Mouse (Mus musculus) Patski (cell line): ENCODE results near the gene Rpusd3. TPM values are rescaled to one million over a fixed set of nuclear protein-coding genes. Genes with fewer than 3 reads are reported as not detected.

Experiments
- ATAC-seq: fragments of 100-300 bp; one replicate; pipeline ENCODE4 v1.8.0; 2021
- CTCF ChIA-PET: fragments of 350-600 bp; sonication (Branson Sonifier 250); formaldehyde crosslinking; loops from one replicate; lab custom pipeline; 2022; ENCODE audit warnings: inconsistent platforms; lab: Charles Lee
- POLR2A ChIA-PET: fragments of 350-600 bp; sonication (Branson Sonifier 250); formaldehyde crosslinking; loops from one replicate; lab custom pipeline; 2022; ENCODE audit warnings: antibody characterized with exemption, inconsistent platforms; lab: Charles Lee
- DNase-seq: peaks from one replicate; pipeline ENCODE4 v3.0.0-alpha.2; 2011; ENCODE audit warnings: low read depth, low spot score
- H3K27me3 ChIP-seq: fragments of 371-371 bp; one replicate; pipeline ENCODE4 v1.5.1; 2021
- CTCF ChIP-seq: fragments of 100-300 bp; IDR thresholded peaks from one replicate; pipeline ENCODE4 v1.5.1; 2021
- in situ Hi-C: fragments of 300-500 bp; cut with MboI; formaldehyde crosslinking; loops from 3 replicates; pipeline ENCODE4 v1.11.1; 2018; ENCODE audit warnings: low pct_unique_long_range_greater_than_20kb, mixed read lengths
- polyA plus RNA-seq: library from polyadenylated mRNA; unstranded; gene quantifications from one replicate; pipeline ENCODE4 v1.2.3, GENCODE M21; 2021

Rpusd3 gene
- polyA plus RNA-seq, 1 experiment from 2014 or later = 16.6 TPM

GRCm38 (mm10) chr6:113443091-113443490 is 24.0 kb upstream of the Rpusd3 start:
- in situ Hi-C loops = loop anchor here (5.0 kb wide), 2 partner anchors 39 to 84 kb away; partner anchors contain the start of gene Creld1
- peak; percentile 82 for TF ChIP-seq CTCF
- POLR2A ChIA-PET = interaction anchor here (1.5 to 1.9 kb wide), 2 partner anchors 27 to 33 kb away, joined by 4 to 10 read pairs; partner anchors contain the start of gene Il17rc
- no peaks in the 10 kb centered on the region for H3K27me3 ChIP-seq
- DNase-seq (no peak), ATAC-seq (no peak)
- CTCF ChIA-PET = interaction anchor here (7.8 kb wide), 1 partner anchor 25 kb away, joined by 82 read pairs; the partner anchor contains the start of gene Il17rc

GRCm38 (mm10) chr6:113442442-113443090 is 23.4 kb upstream of the Rpusd3 start, which contains the start of gene Jagn1:
Jagn1 (plus strand) TSS chr6:113442569.
- TF ChIP-seq CTCF = no peak
- ChIA-PET POLR2A (interaction anchor here (1.9 kb wide), 1 partner anchor 28 kb away, joined by 10 read pairs; the partner anchor contains the start of gene Il17rc), CTCF (interaction anchor here (1.4 to 7.8 kb wide), 3 partner anchors 25 to 90 kb away, joined by 3 to 82 read pairs (median 5); partner anchors contain the start of gene Il17rc)
- ATAC-seq (peak; percentile 60), DNase-seq (no peak)
- in situ Hi-C loops = loop anchor here (5.0 kb wide), 2 partner anchors 40 to 85 kb away; partner anchors contain the start of gene Creld1
- no peaks in the 10 kb centered on the region for H3K27me3 ChIP-seq

GRCm38 (mm10) chr6:113442087-113442441 is 22.9 kb upstream of the Rpusd3 start:
- in situ Hi-C loops = loop anchor here (5.0 kb wide), 2 partner anchors 40 to 85 kb away; partner anchors contain the start of gene Creld1
- DNase-seq (no peak), ATAC-seq (no peak)
- CTCF ChIA-PET = interaction anchor here (1.3 to 7.8 kb wide), 4 partner anchors 26 to 91 kb away, joined by 3 to 82 read pairs (median 4); partner anchors contain the start of gene Il17rc
- no peak for TF ChIP-seq CTCF
- no peaks in the 10 kb centered on the region for H3K27me3 ChIP-seq
- POLR2A ChIA-PET = interaction anchor here (1.4 to 1.9 kb wide), 2 partner anchors 28 to 84 kb away, joined by 3 to 10 read pairs; partner anchors contain the start of gene Il17rc

- ATAC-seq (peak; percentile 38), DNase-seq (no peak)
- ChIA-PET CTCF (interaction anchor here (0.6 to 7.8 kb wide), 13 partner anchors 8 to 92 kb away, joined by 3 to 82 read pairs (median 3); partner anchors contain the start of gene Il17rc), POLR2A (interaction anchor here (1.3 to 1.4 kb wide), 3 partner anchors 42 to 90 kb away, joined by 3 read pairs; partner anchors contain the start of genes Creld1, Emc3 and Fancd2)
- in situ Hi-C loops = loop anchor here (5.0 kb wide), 2 partner anchors 41 to 86 kb away; partner anchors contain the start of gene Creld1
- peak; percentile 88 for TF ChIP-seq CTCF
- no peaks in the 10 kb centered on the region for H3K27me3 ChIP-seq
Measured at GRCm38 (mm10) chr6:113441147-113441680, 22.1 kb upstream of the Rpusd3 start.

GRCm38 (mm10) chr6:113440686-113441085 is 21.5 kb upstream of the Rpusd3 start:
- ChIA-PET CTCF (interaction anchor here (0.8 to 7.8 kb wide), 7 partner anchors 10 to 87 kb away, joined by 3 to 82 read pairs (median 4); partner anchors contain the start of gene Il17rc), POLR2A (interaction anchor here (1.3 to 1.4 kb wide), 3 partner anchors 42 to 90 kb away, joined by 3 read pairs; partner anchors contain the start of genes Creld1, Emc3 and Fancd2)
- in situ Hi-C loops = loop anchor here (5.0 kb wide), 2 partner anchors 42 to 87 kb away; partner anchors contain the start of gene Creld1
- H3K27me3 ChIP-seq = no peaks in the 10 kb centered on the region
- DNase-seq = no peak
- no peak for TF ChIP-seq CTCF
- no peak for ATAC-seq

- TF ChIP-seq CTCF = no peak
- POLR2A ChIA-PET = interaction anchor here (0.6 kb wide), 1 partner anchor 122 kb away, joined by 3 read pairs; no protein-coding TSS in a partner anchor
- ATAC-seq (no peak), DNase-seq (no peak)
- no peaks in the 10 kb centered on the region for H3K27me3 ChIP-seq
- CTCF ChIA-PET = interaction anchor here (7.8 kb wide), 1 partner anchor 29 kb away, joined by 82 read pairs; the partner anchor contains the start of gene Il17rc
- in situ Hi-C loops = no loop called here
Measured at GRCm38 (mm10) chr6:113438721-113439430, 19.7 kb upstream of the Rpusd3 start.

- no peaks in the 10 kb centered on the region for H3K27me3 ChIP-seq
- ATAC-seq (no peak), DNase-seq (no peak)
- TF ChIP-seq CTCF = no peak
- in situ Hi-C loops = no loop called here
- ChIA-PET CTCF (interaction anchor here (1.6 kb wide), 1 partner anchor 18 kb away, joined by 3 read pairs; the partner anchor contains the start of gene Rpusd3), POLR2A (no interaction called here)
Measured at GRCm38 (mm10) chr6:113437135-113437534, 18.0 kb upstream of the Rpusd3 start.

- in situ Hi-C loops = no loop called here
- ChIA-PET POLR2A (interaction anchor here (0.5 kb wide), 1 partner anchor 127 kb away, joined by 3 read pairs; no protein-coding TSS in a partner anchor), CTCF (no interaction called here)
- H3K27me3 ChIP-seq = no peaks in the 10 kb centered on the region
- no peak for TF ChIP-seq CTCF
- DNase-seq = no peak
- ATAC-seq = no peak
Measured at GRCm38 (mm10) chr6:113435664-113436205, 16.6 kb upstream of the Rpusd3 start, which contains the start of gene Cidec. Cidec (minus strand) TSS chr6:113435760.

GRCm38 (mm10) chr6:113434691-113435090 is 15.6 kb upstream of the Rpusd3 start:
- no peaks in the 10 kb centered on the region for H3K27me3 ChIP-seq
- ChIA-PET CTCF (no interaction called here), POLR2A (no interaction called here)
- no peak for TF ChIP-seq CTCF
- no peak for DNase-seq
- no peak for ATAC-seq
- in situ Hi-C loops = no loop called here
